Mouse (Mus musculus) liver, adult 10 weeks (tissue): Measurements from ENCODE around the gene Hoxc4. TPM values are rescaled to one million over a fixed set of nuclear protein-coding genes. Genes with fewer than 3 reads are reported as not detected.

ENCODE experiments used
- polyA plus RNA-seq: library from polyadenylated mRNA; stranded (reverse); fragments of 350-450 nt; fragmentation: Illumina TruSeq; extraction: RNeasy Lipid Tissue Mini Kit (QIAGEN cat#74804); gene quantifications from one replicate; pipeline ENCODE4 v1.2.3, GENCODE M21; 2014; ENCODE audit warnings: low read depth, low replicate concordance

Hoxc4 gene
- polyA plus RNA-seq: not detected

GRCm38 (mm10) chr15:103018636-103019035, at the start of gene Hoxc4:
TSS of gene Hoxc4 (plus strand) at chr15:103018934.

GRCm38 (mm10) chr15:102976171-102976570, 42.6 kb upstream of the Hoxc4 start, which contains the start of gene Hoxc9:
TSS of gene Hoxc9 (plus strand) at chr15:102976439.

DNA sequence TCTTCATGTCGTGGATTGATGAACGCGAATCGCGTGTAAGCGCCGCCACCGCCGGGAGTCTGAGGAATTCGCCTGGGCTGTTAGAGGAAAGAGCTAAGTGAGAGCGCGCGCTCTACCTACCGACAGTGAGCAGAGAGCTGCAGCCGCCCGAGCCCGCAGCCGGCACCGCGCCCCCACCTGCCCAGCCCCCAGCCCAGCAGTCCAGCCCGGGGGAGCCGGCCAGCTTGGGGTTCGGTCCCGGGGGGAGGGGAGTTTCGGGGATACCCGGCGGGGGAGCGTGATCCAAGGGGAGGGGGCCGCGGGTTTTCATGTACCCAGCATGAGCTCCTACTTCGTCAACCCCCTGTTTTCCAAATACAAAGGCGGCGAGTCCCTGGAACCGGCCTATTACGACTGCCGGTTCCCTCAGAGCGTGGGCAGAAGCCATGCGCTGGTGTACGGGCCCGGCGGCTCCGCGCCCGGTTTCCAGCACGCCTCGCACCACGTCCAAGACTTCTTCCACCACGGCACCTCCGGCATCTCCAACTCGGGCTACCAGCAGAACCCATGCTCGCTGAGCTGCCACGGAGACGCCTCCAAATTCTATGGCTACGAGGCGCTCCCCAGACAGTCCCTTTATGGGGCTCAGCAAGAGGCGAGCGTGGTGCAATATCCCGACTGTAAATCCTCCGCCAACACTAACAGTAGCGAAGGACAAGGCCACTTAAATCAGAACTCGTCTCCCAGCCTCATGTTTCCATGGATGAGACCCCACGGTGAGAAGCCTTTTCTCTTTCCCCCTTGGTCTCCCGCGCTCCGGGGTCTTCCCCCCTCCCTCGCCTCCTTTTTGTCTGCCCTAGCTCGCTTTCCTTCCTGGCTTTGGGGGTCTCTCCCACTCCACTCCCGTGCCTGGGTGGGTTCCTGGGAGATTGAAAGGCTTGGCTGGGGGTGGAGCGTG, 28.0 kb upstream of the Hoxc4 start, which contains the start of gene Hoxc8:
Hoxc8 (plus strand) TSS at position 147 of the 937 bp plus-strand sequence.

GRCm38 (mm10) chr15:102997939-102998355, 20.8 kb upstream of the Hoxc4 start, which contains the start of gene Hoxc6:
TSS of gene Hoxc6 (plus strand) at chr15:102998257.

Other genes starting within 250 kb of the Hoxc4 start
- not detected for gene Hoxc13, start 97.8 kb upstream of the Hoxc4 start, polyA plus RNA-seq
- not detected for gene Hoxc12, start 82.2 kb upstream of the Hoxc4 start, polyA plus RNA-seq
- gene Hoxc11, start 64.5 kb upstream of the Hoxc4 start, polyA plus RNA-seq: not detected
- gene Hoxc10, start 52.1 kb upstream of the Hoxc4 start, polyA plus RNA-seq: not detected
- gene Hoxc5, start 51.5 kb upstream of the Hoxc4 start, polyA plus RNA-seq: not detected
- not detected for gene Hoxc9, start 42.5 kb upstream of the Hoxc4 start, polyA plus RNA-seq
- gene Hoxc8, start 28.3 kb upstream of the Hoxc4 start, polyA plus RNA-seq: not detected
- gene Hoxc6, start 20.7 kb upstream of the Hoxc4 start, polyA plus RNA-seq: not detected
- 6.6 TPM for gene Smug1, start 148.2 kb downstream of the Hoxc4 start, polyA plus RNA-seq
- gene Cbx5, start 220.9 kb downstream of the Hoxc4 start, polyA plus RNA-seq: 21.6 TPM
- gene Hnrnpa1, start 221.5 kb downstream of the Hoxc4 start, polyA plus RNA-seq: 106 TPM
- gene Nfe2, start 239.5 kb downstream of the Hoxc4 start, polyA plus RNA-seq: 0.98 TPM